Mouse (Mus musculus): ENCODE measurements around the gene Armh2.
"Not testable (repeated sequence)": the region's sequence is repeated elsewhere in the genome, so short reads cannot be mapped to it uniquely, and the experiment has no call there.

The Armh2 gene

GRCm38 (mm10) chr13:24757820-24758564 lies 17.0 kb downstream of the Armh2 start:
- no peak for DNase-seq (ENCODE audit: low read depth, low spot score)

GRCm38 (mm10) chr13:24759451-24759850 lies 18.4 kb downstream of the Armh2 start:
- DNase-seq (ENCODE audit: low read depth, low spot score), result no peak

GRCm38 (mm10) chr13:24760351-24760870 lies 19.4 kb downstream of the Armh2 start:
- no peak for DNase-seq (ENCODE audit: low read depth, low spot score)

DNA sequence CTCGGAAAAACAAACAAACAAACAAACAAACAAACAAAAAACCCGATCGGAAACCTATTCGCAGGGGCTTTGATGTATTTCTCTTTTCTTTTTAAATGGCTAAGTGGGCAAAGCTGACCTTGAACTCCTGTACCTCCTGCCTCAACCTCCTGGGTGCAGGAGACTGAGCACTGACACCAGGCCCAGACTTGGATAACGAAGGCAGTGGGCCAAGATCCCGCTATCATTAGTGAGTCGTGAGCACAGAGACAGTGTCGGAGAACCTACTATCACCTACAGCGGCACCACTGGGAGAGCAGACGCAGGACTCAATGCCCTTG lies 20.0 kb downstream of the Armh2 start:
- DNase-seq (ENCODE audit: low read depth, low spot score), result no peak

GRCm38 (mm10) chr13:24761403-24762227 lies 20.6 kb downstream of the Armh2 start, which contains the start of gene Gmnn:
Gene Gmnn (minus strand): TSS chr13:24761923.
- peak; percentile 96 for DNase-seq (ENCODE audit: low read depth, low spot score)

DNA sequence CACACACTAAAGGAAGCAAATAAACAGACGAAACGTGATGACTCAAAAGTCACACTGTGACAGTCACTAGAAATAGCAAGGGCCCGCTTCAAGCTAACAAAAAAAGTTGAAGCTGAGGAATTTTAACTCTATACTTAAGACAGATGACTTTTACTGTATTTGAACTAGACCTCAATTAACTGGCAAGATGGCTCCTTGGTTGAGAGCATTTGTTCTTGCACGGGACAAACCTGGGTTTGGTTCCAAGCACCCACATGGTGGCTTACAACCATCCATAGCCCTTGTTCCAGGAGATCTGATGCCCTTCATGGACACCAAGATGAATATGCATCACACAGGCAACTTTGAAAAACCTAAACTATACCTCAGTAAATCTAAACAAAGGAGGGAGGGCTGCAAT lies 21.2 kb downstream of the Armh2 start:
- DNase-seq (ENCODE audit: low read depth, low spot score), result no peak

DNA sequence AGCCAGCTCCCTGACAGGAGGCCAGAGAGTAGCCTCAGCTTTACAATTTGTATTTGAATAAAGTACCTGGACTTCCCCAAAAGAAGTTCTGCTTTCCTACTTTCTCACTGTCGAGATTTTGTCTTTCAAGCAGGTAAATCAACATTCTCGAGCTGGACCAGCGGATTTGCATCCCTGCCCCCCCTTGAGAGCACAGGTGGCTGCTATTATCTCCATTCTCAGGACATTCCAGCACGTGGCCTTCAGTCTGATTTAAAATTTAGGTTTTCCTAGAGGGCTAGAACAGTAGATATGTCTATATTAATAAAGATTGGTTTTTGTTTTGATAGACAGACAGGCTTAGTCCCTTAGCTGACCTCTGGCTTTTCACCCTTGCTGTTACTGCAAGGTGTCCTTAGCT lies 26.8 kb downstream of the Armh2 start:
- not testable (repeated sequence) for DNase-seq (ENCODE audit: low read depth, low spot score)

DNA sequence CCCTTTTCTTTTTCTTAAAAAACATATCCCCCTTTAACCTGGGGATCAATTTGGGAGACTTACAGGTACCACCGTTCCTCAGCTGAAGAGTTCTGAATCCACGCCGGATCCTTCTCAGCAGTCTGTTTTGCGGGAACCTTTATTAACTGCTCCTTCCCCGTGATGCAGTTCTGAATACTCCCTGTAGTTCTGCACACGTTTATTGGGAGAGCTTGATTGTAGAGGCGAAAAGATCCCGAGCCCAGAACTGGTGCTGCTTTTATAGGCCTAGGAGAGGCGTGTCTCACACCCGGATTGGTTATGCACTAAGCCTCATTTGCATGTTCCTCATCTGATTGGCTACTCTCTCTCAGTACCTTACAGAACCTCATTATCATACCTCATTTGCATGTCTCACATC lies 30.4 kb downstream of the Armh2 start:
- DNase-seq (ENCODE audit: low read depth, low spot score), result not testable (repeated sequence)

GRCm38 (mm10) chr13:24776146-24776844 lies 35.3 kb downstream of the Armh2 start:
- peak; percentile 88 for DNase-seq (ENCODE audit: low read depth, low spot score)

DNA sequence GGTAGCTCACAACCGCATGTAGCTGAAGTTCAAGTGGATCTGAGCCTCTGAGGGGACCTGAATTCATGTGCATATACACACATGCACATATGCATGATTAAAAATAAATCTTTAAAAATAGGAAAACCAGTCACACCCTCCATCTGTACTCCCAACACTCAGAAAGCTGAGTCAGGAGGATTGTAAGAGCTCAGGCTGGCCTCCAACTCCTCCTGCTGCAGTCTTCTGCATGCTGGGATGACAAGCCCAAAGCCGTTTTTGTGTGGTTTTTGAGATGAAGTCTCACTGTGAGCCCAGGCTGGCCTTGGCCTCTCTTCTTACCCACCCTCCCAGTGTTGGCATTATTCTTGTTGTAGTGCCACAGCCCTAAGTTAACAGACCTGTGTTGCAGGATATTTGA lies 37.0 kb downstream of the Armh2 start:
- DNase-seq (ENCODE audit: low read depth, low spot score), result no peak

GRCm38 (mm10) chr13:24778706-24779380 lies 37.8 kb downstream of the Armh2 start:
- peak; percentile 57 for DNase-seq (ENCODE audit: low read depth, low spot score)

- no peak for DNase-seq (ENCODE audit: low read depth, low spot score)
Observed at GRCm38 (mm10) chr13:24781916-24782315, 40.9 kb downstream of the Armh2 start.

DNA sequence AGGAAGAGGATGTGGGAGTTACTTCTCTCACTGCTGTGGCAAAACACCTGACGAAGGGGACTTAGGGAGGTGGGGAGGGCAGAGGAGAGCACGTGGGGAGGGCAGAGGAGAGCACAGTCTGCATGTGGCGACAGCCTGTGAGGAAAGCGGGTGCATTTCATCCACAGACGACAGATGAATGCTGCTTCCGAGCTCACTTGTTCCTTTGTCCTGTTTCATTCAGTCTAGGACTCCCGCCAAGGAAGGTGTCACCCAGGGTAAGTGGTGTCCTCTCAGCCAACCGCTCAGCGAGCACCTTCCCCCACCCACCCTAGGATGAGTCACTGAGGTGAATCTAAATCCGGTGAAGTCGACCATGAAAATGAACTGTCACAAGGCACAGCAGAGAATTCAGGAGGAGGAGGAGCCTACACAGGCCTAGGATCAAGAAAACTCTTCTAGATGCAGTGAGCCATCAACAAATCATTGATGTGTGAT lies 45.0 kb downstream of the Armh2 start:
- peak; percentile 83 for DNase-seq (ENCODE audit: low read depth, low spot score)

GRCm38 (mm10) chr13:24787477-24787876 lies 46.4 kb downstream of the Armh2 start:
- DNase-seq (ENCODE audit: low read depth, low spot score), result no peak

- DNase-seq (ENCODE audit: low read depth, low spot score), result no peak
Observed at GRCm38 (mm10) chr13:24791349-24791748, 50.3 kb downstream of the Armh2 start.

GRCm38 (mm10) chr13:24792411-24793045 lies 51.5 kb downstream of the Armh2 start:
- no peak for DNase-seq (ENCODE audit: low read depth, low spot score)
